Mouse (Mus musculus) erythroblast, adult 5-6 weeks (primary cell): ENCODE data around the gene Casp8ap2. TPM values are rescaled to one million over a fixed set of nuclear protein-coding genes. Genes with fewer than 3 reads are reported as not detected.

Source experiments
- ATAC-seq: replicated peaks from 2 replicates; pipeline ENCODE4 v1.8.0; 2016; ENCODE audit warnings: moderate number of reproducible peaks, mild to moderate bottlenecking, moderate TSS enrichment, inconsistent platforms; ENCODE audit not compliant: poor library complexity, low FRiP score, severe bottlenecking
- total RNA-seq, 2 experiments: library from RNA; stranded (forward) in 1 of 2; stranded (reverse) in 1 of 2; fragments of 150-400 nt in 1 of 2; fragments of 200-764, 138-1000 nt in 1 of 2; gene quantifications; 2 replicates each; pipeline versions ENCODE4 v1.2.3 to v1.2.4; 2015 to 2017; ENCODE audit warnings: low replicate concordance in 2 of 2

The Casp8ap2 gene
- total RNA-seq (2015; ENCODE audit: low replicate concordance), result 19.0 and 19.6 TPM in 2 replicates
- 18.8 and 26.5 TPM in 2 replicates for total RNA-seq (2017; ENCODE audit: low replicate concordance)

GRCm38 (mm10) chr4:32615034-32615881, at the start of gene Casp8ap2:
Gene Casp8ap2, plus strand, starts transcription at chr4:32615451.
- peak; percentile 99 for ATAC-seq

GRCm38 (mm10) chr4:32569054-32569453, 46.2 kb upstream of the Casp8ap2 start:
- ATAC-seq, result no peak

- ATAC-seq, result no peak
Observed at GRCm38 (mm10) chr4:32569995-32570938, 45.0 kb upstream of the Casp8ap2 start.

DNA sequence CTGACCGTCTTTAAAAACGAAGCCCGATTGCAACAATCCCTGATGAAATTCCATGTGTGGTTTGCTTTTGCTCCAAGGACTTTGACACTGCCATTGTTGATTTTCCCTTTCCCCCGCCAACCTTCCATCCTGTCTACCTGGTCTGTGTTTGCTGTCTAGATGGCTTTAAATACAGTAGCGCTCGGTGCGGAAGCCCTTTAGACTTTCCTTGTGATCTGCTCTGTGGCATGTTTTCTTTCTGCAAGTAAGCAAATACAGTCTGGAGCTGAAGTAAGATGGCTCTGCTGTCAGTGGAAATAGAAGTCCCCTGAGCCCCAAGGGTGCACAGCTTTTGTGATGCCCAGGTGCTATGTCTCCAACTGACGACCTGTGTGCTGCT, 44.3 kb upstream of the Casp8ap2 start:
- ATAC-seq, result no peak

DNA sequence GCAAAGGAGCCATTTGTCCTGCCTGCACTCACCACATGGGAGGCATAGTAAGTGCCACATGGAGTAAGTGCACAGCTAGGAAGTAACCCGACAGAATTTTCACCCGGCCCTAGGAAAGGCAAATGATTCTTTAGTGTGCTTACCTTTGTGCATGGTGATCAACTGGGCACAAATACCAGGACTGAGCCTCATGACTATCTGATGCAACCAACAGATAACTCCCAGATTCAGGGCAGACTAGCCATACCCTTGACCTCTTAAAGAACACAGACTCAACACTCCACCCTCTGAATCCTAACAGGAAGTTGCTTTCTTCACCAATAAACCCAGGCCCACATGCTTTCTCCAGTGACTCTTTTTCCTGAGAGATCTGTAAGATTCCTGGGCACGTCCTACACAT, 43.8 kb upstream of the Casp8ap2 start:
- ATAC-seq, result no peak

DNA sequence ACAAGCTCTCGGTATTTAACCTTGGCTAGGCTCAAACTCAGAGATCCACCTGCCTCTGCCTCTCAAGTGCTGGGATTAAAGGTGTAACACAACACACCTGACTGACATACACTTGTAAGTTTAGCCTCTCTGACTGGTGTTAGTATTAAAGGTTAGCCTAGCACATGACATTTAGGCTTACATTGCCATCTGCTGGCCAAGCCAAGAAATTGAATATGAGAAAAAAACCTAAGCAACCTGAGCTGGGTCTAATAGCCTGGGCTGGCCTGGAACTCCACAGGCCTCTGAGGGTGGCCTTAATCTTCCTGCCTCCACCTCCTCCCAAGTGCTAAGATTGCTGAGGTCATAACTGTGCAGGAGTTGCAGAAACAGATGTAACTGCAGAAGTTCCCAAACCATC, 43.1 kb upstream of the Casp8ap2 start:
- no peak for ATAC-seq

- ATAC-seq, result no peak
Observed at GRCm38 (mm10) chr4:32573586-32573985, 41.7 kb upstream of the Casp8ap2 start.

DNA sequence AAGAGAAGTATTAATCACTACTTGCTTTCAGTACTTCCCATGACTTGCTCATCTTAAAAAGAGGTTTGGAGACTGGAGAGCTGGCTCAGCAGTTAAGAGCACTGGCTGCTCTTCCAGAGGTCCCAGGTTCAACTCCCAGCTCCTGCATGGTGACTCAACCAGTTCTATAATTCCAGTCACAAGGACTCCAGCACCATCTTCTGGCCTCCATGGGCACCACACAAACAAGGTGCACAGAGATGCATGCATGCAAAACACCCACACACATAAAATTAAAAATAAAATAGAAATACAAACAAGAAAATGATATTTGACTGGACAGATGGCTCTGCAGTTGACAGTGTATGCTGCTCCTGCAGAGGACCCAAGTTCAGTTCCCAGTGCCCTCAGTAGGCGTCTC, 40.6 kb upstream of the Casp8ap2 start:
- ATAC-seq, result no peak

- ATAC-seq, result no peak
Observed at GRCm38 (mm10) chr4:32575165-32575564, 40.1 kb upstream of the Casp8ap2 start.

DNA sequence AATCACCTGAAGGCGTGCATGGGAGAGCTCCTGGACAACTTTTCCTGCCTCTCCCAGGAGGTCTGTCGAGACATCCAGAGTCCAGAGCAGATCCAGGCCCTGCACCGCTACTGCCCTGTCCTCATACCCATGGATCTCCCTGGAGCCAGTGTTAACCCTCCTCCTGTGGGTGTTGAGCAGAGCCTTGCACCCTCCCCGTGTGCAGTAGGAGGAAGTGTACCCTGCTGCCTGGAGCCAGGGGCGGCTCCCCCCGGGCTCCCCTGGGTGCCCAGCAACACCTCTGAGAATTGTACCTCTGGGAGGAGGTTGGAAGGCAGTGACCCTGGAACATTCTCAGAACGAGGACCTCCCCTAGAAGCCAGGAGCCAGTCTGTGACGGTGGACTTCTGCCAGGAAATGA, 35.4 kb upstream of the Casp8ap2 start:
- no peak for ATAC-seq

- ATAC-seq, result no peak
Observed at GRCm38 (mm10) chr4:32584181-32584580, 31.1 kb upstream of the Casp8ap2 start.

DNA sequence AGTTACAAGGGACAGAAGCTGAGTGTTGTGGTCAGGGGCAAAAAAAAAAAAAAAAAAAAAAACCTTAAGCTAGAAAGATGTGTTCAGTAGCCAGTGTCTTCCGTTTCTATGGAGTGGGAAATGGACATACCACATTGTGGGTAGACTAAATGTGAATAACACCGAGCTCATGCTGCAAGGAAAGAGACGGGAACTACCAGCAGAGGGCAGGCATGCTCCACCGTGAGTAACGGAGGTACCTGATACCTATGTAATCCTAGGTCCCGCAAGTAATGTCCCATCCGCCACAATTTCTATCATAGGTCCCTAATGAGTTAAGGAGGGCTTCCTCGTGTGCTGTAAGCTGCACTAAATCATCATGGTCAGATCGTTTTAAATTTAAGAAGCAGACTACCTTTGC, 28.7 kb upstream of the Casp8ap2 start:
- ATAC-seq, result peak; percentile 78; the same call in 1 of the 2 replicates

DNA sequence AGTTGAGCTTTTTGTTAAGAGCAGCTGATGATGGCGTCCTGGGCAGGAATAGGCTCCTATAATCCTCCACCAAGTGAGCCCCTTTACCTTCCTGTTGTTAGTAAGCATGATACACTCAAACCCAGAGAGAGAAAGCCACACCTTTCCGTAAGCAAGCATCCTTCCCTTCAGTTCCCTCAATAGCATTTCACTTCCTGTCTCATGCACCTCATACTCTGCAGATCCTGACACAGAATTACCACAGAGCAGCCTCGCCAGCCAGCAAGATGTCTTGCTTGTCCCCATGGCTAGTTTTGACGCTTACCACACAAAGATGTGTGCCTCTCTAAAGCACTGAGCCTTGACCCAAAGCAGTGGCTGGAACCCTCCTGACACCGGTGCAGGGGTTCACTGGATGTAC, 27.7 kb upstream of the Casp8ap2 start:
- ATAC-seq, result no peak

DNA sequence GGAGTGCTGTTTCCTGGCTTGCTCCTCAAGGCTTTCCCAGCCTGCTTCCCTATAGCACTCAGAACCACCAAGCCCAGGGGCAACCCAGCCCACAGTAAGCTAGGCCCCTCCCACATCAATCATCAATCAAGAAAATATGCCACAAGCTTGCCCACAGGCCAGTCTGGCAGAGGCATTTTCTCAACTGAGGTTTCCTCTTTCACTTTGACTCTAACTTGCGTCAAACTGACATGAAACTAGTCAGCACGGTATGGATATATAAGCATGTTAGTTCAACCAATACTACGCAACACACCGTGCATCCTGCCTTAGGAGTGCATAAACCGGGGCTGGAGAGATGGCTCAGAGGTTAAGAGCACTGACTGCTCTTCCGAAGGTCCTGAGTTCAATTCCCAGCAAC, 27.0 kb upstream of the Casp8ap2 start:
- ATAC-seq, result no peak

DNA sequence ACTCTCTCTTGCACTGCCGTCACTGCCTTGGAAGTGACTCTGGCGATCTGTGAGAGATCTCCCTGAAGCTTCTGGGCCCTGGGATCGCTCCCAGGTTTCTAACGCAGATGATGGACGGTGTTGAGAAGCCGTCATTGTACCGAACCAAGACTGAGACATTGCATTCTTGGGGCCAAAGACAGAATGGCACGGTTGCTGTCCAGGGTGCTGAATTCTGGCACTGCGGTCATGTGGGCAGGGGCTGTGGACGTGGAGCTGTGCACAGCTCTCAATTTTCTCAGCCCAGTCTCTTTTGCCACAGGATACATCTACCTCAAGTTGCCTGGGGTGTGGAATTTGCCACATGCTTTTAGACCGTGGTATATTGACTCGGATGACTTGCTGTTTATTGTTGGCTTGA, 14.1 kb upstream of the Casp8ap2 start:
- no peak for ATAC-seq

DNA sequence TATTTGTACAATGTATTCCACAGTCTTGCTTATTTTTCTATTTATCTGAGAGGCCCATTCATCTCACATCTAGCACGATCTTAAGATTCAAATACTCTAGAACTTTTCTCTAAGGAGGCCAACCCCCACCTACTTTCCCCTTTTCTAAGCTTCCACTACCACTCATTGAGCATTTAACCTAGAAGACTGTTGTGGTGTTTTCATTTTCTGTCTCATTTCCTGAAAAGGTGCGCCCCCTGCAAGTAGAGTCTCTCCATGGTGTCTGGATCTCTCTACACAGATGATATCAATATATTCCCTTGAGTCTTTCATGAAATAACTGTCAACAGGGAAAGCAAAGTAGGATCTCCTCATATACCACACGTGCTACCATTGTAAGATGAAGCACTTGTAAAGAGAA, 12.6 kb upstream of the Casp8ap2 start, which contains the start of gene Gja10:
Gene Gja10 (minus strand): TSS at position 101 of the 400 bp plus-strand sequence.
- no peak for ATAC-seq

- ATAC-seq, result no peak
Observed at GRCm38 (mm10) chr4:32621637-32622036, 6.4 kb downstream of the Casp8ap2 start.

DNA sequence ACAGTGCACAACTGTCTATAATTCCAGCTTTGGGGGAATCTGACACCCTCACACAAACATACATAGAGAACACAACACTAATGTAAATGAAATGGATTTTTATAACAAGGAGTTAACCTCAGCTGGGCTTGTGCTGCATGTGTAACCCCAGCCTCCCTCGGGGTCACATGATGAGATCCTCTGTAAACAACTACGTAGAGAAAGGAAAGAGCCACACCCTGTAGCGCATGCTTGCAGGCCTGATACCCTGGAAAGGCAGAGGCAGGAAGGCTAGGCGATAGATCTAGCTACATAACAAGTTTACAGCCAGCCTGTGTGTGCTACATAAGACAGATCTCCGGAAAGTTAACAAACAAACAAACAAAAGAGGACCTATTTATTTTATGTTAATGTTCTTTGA, 36.4 kb downstream of the Casp8ap2 start:
- peak; percentile 60 for ATAC-seq

GRCm38 (mm10) chr4:32656146-32656904, 41.1 kb downstream of the Casp8ap2 start:
- ATAC-seq, result 0 out of 2 replicates have a peak, but pooled peaks have one; percentile 12
